Mouse (Mus musculus): ENCODE results near the gene Cdh4. TPM values are rescaled to one million over a fixed set of nuclear protein-coding genes. Genes with fewer than 3 reads are reported as not detected.

Gene Cdh4
- polyA plus RNA-seq, 1 experiment, result 0.36 TPM

DNA sequence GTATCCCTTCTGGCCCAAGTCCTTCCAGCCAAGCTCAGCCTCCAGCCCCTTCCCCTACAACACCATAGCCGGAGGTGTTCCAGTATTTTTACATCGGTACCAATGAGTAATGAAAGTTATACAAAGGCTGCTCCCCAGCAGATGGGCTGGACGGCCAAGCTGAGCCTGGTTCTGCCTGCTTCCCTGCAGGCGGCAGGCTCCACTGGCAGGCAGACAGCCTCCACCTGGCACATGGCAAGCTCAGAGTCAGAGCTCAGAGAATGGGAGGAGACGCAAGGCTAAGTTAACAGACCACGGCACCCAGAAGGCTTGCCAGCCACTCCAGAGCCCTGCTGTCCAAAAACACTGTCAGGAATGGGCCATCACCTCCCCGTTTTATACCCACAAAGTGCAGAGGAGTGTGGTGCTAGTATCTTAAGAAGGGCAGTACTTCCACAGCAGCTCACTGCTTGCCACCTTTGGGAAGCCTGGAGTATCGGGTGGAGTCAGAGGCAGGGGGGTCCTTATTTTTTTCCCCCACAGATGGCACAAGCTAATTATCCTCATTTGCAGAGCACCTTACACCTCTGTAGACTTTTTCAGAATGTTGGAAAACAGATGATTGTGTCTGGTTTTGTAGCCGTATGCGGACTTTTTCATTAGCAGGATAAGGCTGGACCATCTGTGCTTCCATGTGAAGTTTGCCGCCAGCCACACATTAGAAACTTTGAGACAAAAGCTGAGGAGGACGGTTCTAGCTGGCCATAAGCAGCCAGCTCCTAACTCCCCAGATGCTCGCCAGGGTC is 320.5 kb downstream of the Cdh4 start:
- no peak overlapping the region for H3K27ac ChIP-seq (ENCODE audit: control insufficient read depth, insufficient read depth, low read depth, low read length)
- no peaks in the 10 kb centered on the region for H3K27me3 ChIP-seq (ENCODE audit: control insufficient read depth, insufficient read depth, low read length)
- TF ChIP-seq POLR2A (IDR thresholded peaks at IDR 0.05; ENCODE audit: control insufficient read depth, low read depth, low read length) (no peak), CTCF (IDR thresholded peaks at IDR 0.05; ENCODE audit: control insufficient read depth, insufficient read depth, insufficient replicate concordance, low read depth, low read length) (no peak)
- H3K4me1 ChIP-seq (ENCODE audit: control insufficient read depth, insufficient read depth, low read length), result no peaks in the 10 kb centered on the region; the same call in 1 of the 2 replicates
- no peak overlapping the region for H3K4me3 ChIP-seq (ENCODE audit: control insufficient read depth, low read depth, low read length)
- H3K36me3 ChIP-seq (ENCODE audit: control insufficient read depth, insufficient read depth, low read length), result no peaks in the 10 kb centered on the region

GRCm38 (mm10) chr2:179764460-179764859 is 322.2 kb downstream of the Cdh4 start:
- TF ChIP-seq CTCF (IDR thresholded peaks at IDR 0.05; ENCODE audit: control insufficient read depth, insufficient read depth, insufficient replicate concordance, low read depth, low read length) (no peak), POLR2A (IDR thresholded peaks at IDR 0.05; ENCODE audit: control insufficient read depth, low read depth, low read length) (no peak)
- H3K4me1 ChIP-seq (ENCODE audit: control insufficient read depth, insufficient read depth, low read length), result no peaks in the 10 kb centered on the region; the same call in 1 of the 2 replicates

GRCm38 (mm10) chr2:179766664-179767526 is 324.7 kb downstream of the Cdh4 start:
- TF ChIP-seq POLR2A (IDR thresholded peaks at IDR 0.05; ENCODE audit: control insufficient read depth, low read depth, low read length), result no peak
- TF ChIP-seq CTCF (IDR thresholded peaks at IDR 0.05; ENCODE audit: control insufficient read depth, insufficient read depth, insufficient replicate concordance, low read depth, low read length), result no peak
- H3K4me3 ChIP-seq (ENCODE audit: control insufficient read depth, low read depth, low read length), result no peak overlapping the region
- no peaks in the 10 kb centered on the region; the same call in 1 of the 2 replicates for H3K4me1 ChIP-seq (ENCODE audit: control insufficient read depth, insufficient read depth, low read length)
- H3K27me3 ChIP-seq (ENCODE audit: control insufficient read depth, insufficient read depth, low read length), result no peaks in the 10 kb centered on the region
- no peaks in the 10 kb centered on the region for H3K36me3 ChIP-seq (ENCODE audit: control insufficient read depth, insufficient read depth, low read length)
- no peak overlapping the region for H3K27ac ChIP-seq (ENCODE audit: control insufficient read depth, insufficient read depth, low read depth, low read length)

More at GRCm38 (mm10) chr2:179764460-179764859, 322.2 kb downstream of the Cdh4 start:
- Histone ChIP-seq H3K27me3 (ENCODE audit: control insufficient read depth, insufficient read depth, low read length) (no peaks in the 10 kb centered on the region), H3K27ac (ENCODE audit: control insufficient read depth, insufficient read depth, low read depth, low read length) (no peak overlapping the region), H3K36me3 (ENCODE audit: control insufficient read depth, insufficient read depth, low read length) (no peaks in the 10 kb centered on the region), H3K4me3 (ENCODE audit: control insufficient read depth, low read depth, low read length) (no peak overlapping the region)

- H3K4me3 ChIP-seq (ENCODE audit: control insufficient read depth, low read depth, low read length), result no peak overlapping the region
- H3K36me3 ChIP-seq (ENCODE audit: control insufficient read depth, insufficient read depth, low read length), result no peaks in the 10 kb centered on the region
- no peak for TF ChIP-seq CTCF (IDR thresholded peaks at IDR 0.05; ENCODE audit: control insufficient read depth, insufficient read depth, insufficient replicate concordance, low read depth, low read length)
- TF ChIP-seq POLR2A (IDR thresholded peaks at IDR 0.05; ENCODE audit: control insufficient read depth, low read depth, low read length), result no peak
- no peak overlapping the region for H3K27ac ChIP-seq (ENCODE audit: control insufficient read depth, insufficient read depth, low read depth, low read length)
- no peaks in the 10 kb centered on the region; the same call in 1 of the 2 replicates for H3K4me1 ChIP-seq (ENCODE audit: control insufficient read depth, insufficient read depth, low read length)
- no peaks in the 10 kb centered on the region for H3K27me3 ChIP-seq (ENCODE audit: control insufficient read depth, insufficient read depth, low read length)
Observed at GRCm38 (mm10) chr2:179767527-179767849, 325.3 kb downstream of the Cdh4 start.

- TF ChIP-seq CTCF (IDR thresholded peaks at IDR 0.05; ENCODE audit: control insufficient read depth, insufficient read depth, insufficient replicate concordance, low read depth, low read length), result no peak
- TF ChIP-seq POLR2A (IDR thresholded peaks at IDR 0.05; ENCODE audit: control insufficient read depth, low read depth, low read length), result no peak
- H3K27ac ChIP-seq (ENCODE audit: control insufficient read depth, insufficient read depth, low read depth, low read length), result no peak overlapping the region
- no peaks in the 10 kb centered on the region for H3K4me1 ChIP-seq (ENCODE audit: control insufficient read depth, insufficient read depth, low read length)
Observed at GRCm38 (mm10) chr2:179769137-179769536, 326.9 kb downstream of the Cdh4 start.

DNA sequence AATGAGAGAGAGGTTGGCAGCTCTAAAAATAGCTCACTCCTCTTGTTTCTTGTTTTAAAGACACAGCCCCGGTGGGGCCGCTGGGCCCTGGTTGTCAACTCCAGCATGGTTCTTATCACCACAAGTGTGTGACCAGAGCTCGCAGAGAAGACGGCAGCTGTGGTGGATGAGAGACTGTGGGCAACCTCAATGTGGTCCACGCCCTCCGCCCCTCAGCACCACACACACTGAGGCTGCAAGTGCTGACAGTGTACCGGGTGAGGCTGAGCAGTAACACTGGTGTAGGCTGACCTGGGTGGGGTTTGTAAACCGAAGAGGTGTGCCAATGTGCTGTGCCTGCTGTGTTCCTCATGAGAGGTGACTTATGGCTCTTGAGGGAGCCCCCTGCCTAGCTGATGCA is 327.7 kb downstream of the Cdh4 start:
- H3K27me3 ChIP-seq (ENCODE audit: control insufficient read depth, insufficient read depth, low read length), result no peaks in the 10 kb centered on the region
- H3K36me3 ChIP-seq (ENCODE audit: control insufficient read depth, insufficient read depth, low read length), result no peaks in the 10 kb centered on the region
- TF ChIP-seq CTCF (IDR thresholded peaks at IDR 0.05; ENCODE audit: control insufficient read depth, insufficient read depth, insufficient replicate concordance, low read depth, low read length), result no peak
- TF ChIP-seq POLR2A (IDR thresholded peaks at IDR 0.05; ENCODE audit: control insufficient read depth, low read depth, low read length), result no peak
- no peaks in the 10 kb centered on the region for H3K4me1 ChIP-seq (ENCODE audit: control insufficient read depth, insufficient read depth, low read length)
- H3K4me3 ChIP-seq (ENCODE audit: control insufficient read depth, low read depth, low read length), result no peak overlapping the region
- no peak overlapping the region for H3K27ac ChIP-seq (ENCODE audit: control insufficient read depth, insufficient read depth, low read depth, low read length)

More at GRCm38 (mm10) chr2:179769137-179769536, 326.9 kb downstream of the Cdh4 start:
- Histone ChIP-seq H3K36me3 (ENCODE audit: control insufficient read depth, insufficient read depth, low read length) (no peaks in the 10 kb centered on the region), H3K27me3 (ENCODE audit: control insufficient read depth, insufficient read depth, low read length) (no peaks in the 10 kb centered on the region), H3K4me3 (ENCODE audit: control insufficient read depth, low read depth, low read length) (no peak overlapping the region)

All from testis, adult 2 months (tissue).